Mouse (Mus musculus) G1E (cell line): ENCODE results near the gene Srp14.

ENCODE experiments used
- CTCF ChIP-seq: IDR thresholded peaks from 2 replicates; pipeline ENCODE4 v1.5.1; 2012; ENCODE audit warnings: low read depth, low read length, inconsistent platforms, mixed read lengths
- GATA1 ChIP-seq: IDR thresholded peaks from 2 replicates; pipeline ENCODE4 v1.6.1; 2012; ENCODE audit warnings: borderline replicate concordance, low read length, inconsistent platforms, mixed read lengths
- POLR2AphosphoS5 ChIP-seq: IDR thresholded peaks from 2 replicates; pipeline ENCODE4 v1.6.1; 2012; ENCODE audit warnings: low read depth, low read length, inconsistent platforms; ENCODE audit not compliant: insufficient replicate concordance
- TAL1 ChIP-seq: conservative IDR thresholded peaks from 2 replicates; pipeline ENCODE4 v1.6.1; 2012; ENCODE audit warnings: low read depth, low read length, inconsistent platforms, mixed read lengths

GRCm38 (mm10) chr2:118510447-118511310 lies 31.2 kb upstream of the Srp14 start:
- TF ChIP-seq POLR2AphosphoS5 (no peak), CTCF (no peak), GATA1 (no peak), TAL1 (no peak)
